Mouse (Mus musculus) retina, postnatal 1 day (tissue): ENCODE results near the gene Pdss2.

Source experiments
- DNase-seq: peaks from one replicate; pipeline ENCODE4 v3.0.0-alpha.2; 2012

The Pdss2 gene

GRCm38 (mm10) chr10:43488258-43488657 is 267.0 kb downstream of the Pdss2 start:
- DNase-seq = no peak

DNA sequence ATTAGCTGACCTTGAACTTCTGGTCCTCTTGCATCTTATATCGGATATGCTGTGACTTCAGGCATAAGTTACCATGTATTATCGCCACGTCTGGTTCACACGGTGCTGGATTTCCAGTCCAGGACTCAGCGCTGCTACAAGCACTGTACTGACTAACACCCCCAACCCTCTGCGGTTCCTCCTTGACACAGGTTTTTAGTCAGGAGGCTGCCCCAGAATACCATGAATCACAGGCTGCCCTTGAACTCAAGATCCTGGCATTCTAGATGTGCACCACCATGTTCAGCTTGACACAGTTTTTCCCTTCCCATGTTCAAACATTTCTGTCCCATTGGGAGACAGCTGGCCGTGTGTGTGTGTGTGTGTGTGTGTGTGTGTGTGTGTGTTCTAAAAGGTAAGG is 267.9 kb downstream of the Pdss2 start:
- DNase-seq = no peak

- no peak for DNase-seq
Observed at GRCm38 (mm10) chr10:43489550-43489949, 268.3 kb downstream of the Pdss2 start.

GRCm38 (mm10) chr10:43490034-43490433 is 268.7 kb downstream of the Pdss2 start:
- no peak for DNase-seq

DNA sequence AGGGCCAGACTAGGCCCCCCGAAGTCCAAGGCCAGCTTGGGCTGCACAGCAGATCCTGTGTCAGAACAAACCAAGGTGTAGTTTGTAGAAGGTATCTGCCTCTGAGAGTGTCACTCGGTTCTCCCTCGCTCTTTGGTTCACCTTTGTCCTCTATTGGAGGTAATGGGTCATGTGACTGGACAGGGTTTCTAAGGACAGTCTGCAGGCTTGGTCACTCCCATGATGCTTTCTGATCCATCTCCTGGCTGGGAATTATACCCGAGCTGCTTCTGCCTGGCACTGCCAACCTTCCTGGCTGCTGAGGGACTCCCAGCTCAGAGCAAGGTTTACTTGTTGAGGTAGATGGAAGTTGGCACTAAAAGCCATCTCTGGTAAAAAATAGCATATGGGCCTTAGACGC is 269.6 kb downstream of the Pdss2 start:
- no peak for DNase-seq

GRCm38 (mm10) chr10:43502599-43502998 is 281.3 kb downstream of the Pdss2 start:
- no peak for DNase-seq

DNA sequence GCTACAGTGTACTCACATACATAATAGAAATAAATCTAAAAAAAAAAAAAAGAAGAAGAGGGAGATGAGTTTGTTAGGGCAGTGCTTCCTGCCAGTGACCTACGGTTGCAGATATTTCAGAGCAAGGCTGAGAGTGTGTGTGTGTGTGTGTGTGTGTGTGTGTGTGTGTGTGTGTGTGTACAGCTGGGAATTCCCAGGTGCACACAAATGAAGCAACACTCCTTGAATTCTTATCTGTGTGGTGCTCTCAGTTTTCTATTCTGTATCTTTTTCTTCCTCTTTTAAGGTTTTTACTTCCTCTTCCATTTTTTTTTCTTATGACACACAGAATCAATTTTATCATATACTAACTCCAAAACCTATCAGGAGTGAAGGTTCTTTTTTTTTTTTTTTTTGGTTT is 283.0 kb downstream of the Pdss2 start:
- no peak for DNase-seq

DNA sequence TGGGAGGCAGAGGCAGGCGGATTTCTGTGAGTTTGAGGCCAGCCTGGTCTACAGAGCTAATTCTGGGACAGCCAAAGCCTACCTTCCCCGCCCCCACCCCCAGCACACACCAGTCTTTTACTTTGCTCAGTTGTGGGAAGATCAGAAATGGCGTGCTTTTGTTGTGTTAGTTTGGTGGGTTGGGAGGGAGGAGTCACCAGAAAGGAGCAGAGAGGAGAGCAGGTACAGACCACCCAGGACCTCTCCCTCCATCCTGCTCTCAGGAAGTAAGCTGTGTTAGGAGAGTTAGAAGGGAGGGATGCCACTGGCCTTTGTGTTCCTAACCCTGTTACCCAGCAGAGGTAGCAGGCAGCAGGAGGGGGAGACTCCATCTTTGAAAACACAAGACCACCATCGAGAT is 285.8 kb downstream of the Pdss2 start:
- DNase-seq = no peak

- no peak for DNase-seq
Observed at GRCm38 (mm10) chr10:43509228-43509627, 287.9 kb downstream of the Pdss2 start.

DNA sequence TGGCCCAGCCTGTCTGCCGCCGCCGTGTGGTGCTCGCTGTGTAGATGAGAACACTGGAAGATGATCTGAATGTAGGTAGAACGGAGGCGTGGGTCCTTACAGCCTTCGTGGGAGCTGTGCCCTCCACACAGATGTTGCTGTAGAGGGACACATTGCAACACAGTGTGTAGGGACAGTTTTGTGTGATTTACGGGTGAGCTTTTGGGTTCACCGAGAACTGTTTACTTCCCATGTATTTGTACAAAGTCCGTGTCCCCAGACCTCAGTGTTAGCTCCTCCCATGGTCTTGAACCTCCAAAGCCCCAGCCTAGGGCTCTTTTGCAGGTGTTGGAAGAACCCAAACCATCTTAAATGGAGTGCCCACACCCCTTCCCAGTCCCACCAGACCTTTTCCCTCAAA is 291.7 kb downstream of the Pdss2 start:
- DNase-seq = no peak
